Mouse (Mus musculus): ENCODE measurements around the gene Pdk1. TPM values are rescaled to one million over a fixed set of nuclear protein-coding genes. Genes with fewer than 3 reads are reported as not detected.
"Not testable (repeated sequence)": the region's sequence is repeated elsewhere in the genome, so short reads cannot be mapped to it uniquely, and the experiment has no call there.

Pdk1 gene
- polyA plus RNA-seq, 1 experiment: 14.1 TPM

DNA sequence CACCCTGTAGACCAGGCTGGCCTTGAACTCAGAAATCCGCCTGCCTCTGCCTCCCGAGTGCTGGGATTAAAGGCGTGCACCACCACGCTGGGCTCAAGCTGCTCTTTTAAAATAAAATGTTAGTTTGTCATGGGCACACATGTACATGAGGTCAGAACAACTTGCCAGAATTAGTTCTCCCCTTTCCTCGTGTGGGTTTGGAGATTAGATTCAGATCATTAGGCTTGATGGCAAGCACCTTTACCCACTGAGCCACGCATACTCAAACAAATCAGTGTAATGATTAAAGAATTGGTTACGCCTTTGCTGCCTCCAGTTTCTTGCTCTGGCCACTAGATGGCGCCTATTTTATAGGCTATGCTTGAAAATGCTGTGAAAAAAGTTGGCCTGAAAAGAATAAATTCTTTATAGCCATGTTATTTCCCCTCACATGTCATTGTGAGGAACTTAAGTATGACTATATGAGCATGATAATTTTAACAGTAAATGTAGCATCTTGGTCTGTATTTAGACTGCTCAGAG lies 25.4 kb downstream of the Pdk1 start:
- peak; percentile 61 for DNase-seq (ENCODE audit: low read depth)
- TF ChIP-seq POLR2A (IDR thresholded peaks at IDR 0.05; ENCODE audit: borderline replicate concordance, extremely low read depth, insufficient read depth, insufficient read length, poor library complexity, severe bottlenecking) (no peak), CTCF (IDR thresholded peaks at IDR 0.05; ENCODE audit: borderline replicate concordance, extremely low read depth, insufficient read depth, insufficient read length) (peak; percentile 72; the same call in 1 of the 2 replicates)

- no peak for DNase-seq (ENCODE audit: low read depth)
- no peak for TF ChIP-seq POLR2A (IDR thresholded peaks at IDR 0.05; ENCODE audit: borderline replicate concordance, extremely low read depth, insufficient read depth, insufficient read length, poor library complexity, severe bottlenecking)
- no peak for TF ChIP-seq CTCF (IDR thresholded peaks at IDR 0.05; ENCODE audit: borderline replicate concordance, extremely low read depth, insufficient read depth, insufficient read length)
These were observed 26.9 kb downstream of the Pdk1 start for GRCm38 (mm10) chr2:71899886-71900285.

DNA sequence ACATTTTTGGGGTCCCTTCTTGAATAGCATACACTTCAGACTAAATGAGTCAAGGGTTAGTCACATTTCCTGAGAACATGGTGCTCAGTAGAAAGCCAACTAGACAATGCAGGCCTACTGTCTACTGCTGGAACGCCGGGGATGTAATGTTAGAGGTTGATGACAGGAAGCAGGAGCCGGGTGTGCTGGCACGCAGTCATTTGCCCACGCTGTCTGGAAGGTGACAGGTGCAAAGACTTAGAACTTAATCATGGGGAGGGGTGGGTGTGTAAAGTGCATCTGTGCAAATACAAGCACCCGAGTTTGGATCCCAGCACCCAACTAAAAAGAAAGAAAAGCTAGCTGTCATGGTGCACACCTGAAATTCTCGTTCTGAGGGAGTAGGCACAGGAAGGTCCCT lies 32.1 kb downstream of the Pdk1 start:
- no peak for DNase-seq (ENCODE audit: low read depth)
- TF ChIP-seq CTCF (IDR thresholded peaks at IDR 0.05; ENCODE audit: borderline replicate concordance, extremely low read depth, insufficient read depth, insufficient read length): no peak
- no peak for TF ChIP-seq POLR2A (IDR thresholded peaks at IDR 0.05; ENCODE audit: borderline replicate concordance, extremely low read depth, insufficient read depth, insufficient read length, poor library complexity, severe bottlenecking)

GRCm38 (mm10) chr2:71906356-71906755 lies 33.3 kb downstream of the Pdk1 start:
- DNase-seq (ENCODE audit: low read depth): not testable (repeated sequence)

- no peak for DNase-seq (ENCODE audit: low read depth)
- TF ChIP-seq POLR2A (IDR thresholded peaks at IDR 0.05; ENCODE audit: borderline replicate concordance, extremely low read depth, insufficient read depth, insufficient read length, poor library complexity, severe bottlenecking): no peak
- no peak for TF ChIP-seq CTCF (IDR thresholded peaks at IDR 0.05; ENCODE audit: borderline replicate concordance, extremely low read depth, insufficient read depth, insufficient read length)
These were observed 40.9 kb downstream of the Pdk1 start for GRCm38 (mm10) chr2:71913911-71914310.

DNA sequence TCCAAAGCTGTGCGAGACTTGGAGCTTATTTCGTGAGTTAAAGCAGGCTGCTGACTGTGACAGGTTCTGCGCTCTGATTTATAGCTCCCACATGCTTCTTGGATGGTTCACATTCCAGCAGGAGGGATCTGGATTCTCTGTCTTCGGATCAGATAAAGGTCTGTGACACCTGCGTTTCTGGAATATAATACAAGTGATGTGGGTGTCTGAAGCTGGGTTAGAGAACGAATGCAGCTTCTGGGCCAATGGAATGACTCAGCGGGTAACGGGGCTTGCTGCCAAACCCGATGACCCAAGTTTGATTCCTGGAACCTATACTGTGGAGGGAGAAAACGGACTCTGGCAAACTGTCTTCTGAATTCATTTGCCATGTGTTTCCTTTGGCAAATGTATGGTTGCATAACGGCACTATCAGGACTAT lies 46.2 kb downstream of the Pdk1 start:
- peak; percentile 17 for DNase-seq (ENCODE audit: low read depth)
- TF ChIP-seq POLR2A (IDR thresholded peaks at IDR 0.05; ENCODE audit: borderline replicate concordance, extremely low read depth, insufficient read depth, insufficient read length, poor library complexity, severe bottlenecking) (no peak), CTCF (IDR thresholded peaks at IDR 0.05; ENCODE audit: borderline replicate concordance, extremely low read depth, insufficient read depth, insufficient read length) (no peak)

- not testable (repeated sequence) for DNase-seq (ENCODE audit: low read depth)
These were observed 51.9 kb downstream of the Pdk1 start for GRCm38 (mm10) chr2:71924931-71925330.

- TF ChIP-seq POLR2A (IDR thresholded peaks at IDR 0.05; ENCODE audit: borderline replicate concordance, extremely low read depth, insufficient read depth, insufficient read length, poor library complexity, severe bottlenecking) (no peak), CTCF (IDR thresholded peaks at IDR 0.05; ENCODE audit: borderline replicate concordance, extremely low read depth, insufficient read depth, insufficient read length) (no peak)
- DNase-seq (ENCODE audit: low read depth): no peak
These were observed 61.0 kb downstream of the Pdk1 start for GRCm38 (mm10) chr2:71934046-71934445.

GRCm38 (mm10) chr2:71936711-71937110 lies 63.7 kb downstream of the Pdk1 start:
- DNase-seq (ENCODE audit: low read depth): no peak
- TF ChIP-seq CTCF (IDR thresholded peaks at IDR 0.05; ENCODE audit: borderline replicate concordance, extremely low read depth, insufficient read depth, insufficient read length): no peak
- no peak for TF ChIP-seq POLR2A (IDR thresholded peaks at IDR 0.05; ENCODE audit: borderline replicate concordance, extremely low read depth, insufficient read depth, insufficient read length, poor library complexity, severe bottlenecking)

GRCm38 (mm10) chr2:71937649-71938308 lies 64.8 kb downstream of the Pdk1 start:
- DNase-seq (ENCODE audit: low read depth): peak; percentile 64
- TF ChIP-seq POLR2A (IDR thresholded peaks at IDR 0.05; ENCODE audit: borderline replicate concordance, extremely low read depth, insufficient read depth, insufficient read length, poor library complexity, severe bottlenecking): no peak
- no peak for TF ChIP-seq CTCF (IDR thresholded peaks at IDR 0.05; ENCODE audit: borderline replicate concordance, extremely low read depth, insufficient read depth, insufficient read length)

DNA sequence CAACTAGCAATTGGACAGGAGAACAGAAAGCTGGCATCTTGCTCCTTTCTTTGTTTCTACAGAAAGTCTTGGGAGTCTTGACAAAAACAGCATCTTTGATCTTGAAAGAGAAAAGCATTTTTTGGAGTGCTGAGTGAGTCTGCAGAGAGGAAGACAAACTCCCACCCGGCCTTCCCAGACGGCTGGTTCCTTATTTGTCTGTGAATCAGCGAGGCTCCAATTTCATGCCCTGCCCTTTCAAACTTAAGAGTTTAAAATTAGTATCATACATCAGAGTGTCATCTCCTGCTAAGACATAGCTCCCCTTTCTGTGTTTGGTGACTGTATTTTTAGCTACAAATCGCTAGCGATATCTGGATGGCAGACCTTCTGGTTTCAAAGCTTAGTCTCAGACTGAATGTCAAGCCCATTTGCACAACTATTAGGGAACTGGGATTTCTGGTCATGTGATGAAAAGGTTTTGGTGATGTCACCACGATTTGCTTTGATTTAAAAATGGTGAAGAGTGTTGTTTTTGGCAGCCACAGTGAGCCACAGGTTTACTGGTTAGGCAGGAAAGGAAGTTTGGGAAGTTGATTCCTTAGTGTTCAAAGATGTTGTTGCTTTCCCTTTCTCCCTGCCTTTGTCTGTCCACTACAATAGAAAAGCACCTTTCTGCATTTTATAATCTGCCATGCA lies 65.8 kb downstream of the Pdk1 start:
- DNase-seq (ENCODE audit: low read depth): no peak
- TF ChIP-seq CTCF (IDR thresholded peaks at IDR 0.05; ENCODE audit: borderline replicate concordance, extremely low read depth, insufficient read depth, insufficient read length) (no peak), POLR2A (IDR thresholded peaks at IDR 0.05; ENCODE audit: borderline replicate concordance, extremely low read depth, insufficient read depth, insufficient read length, poor library complexity, severe bottlenecking) (no peak)

DNA sequence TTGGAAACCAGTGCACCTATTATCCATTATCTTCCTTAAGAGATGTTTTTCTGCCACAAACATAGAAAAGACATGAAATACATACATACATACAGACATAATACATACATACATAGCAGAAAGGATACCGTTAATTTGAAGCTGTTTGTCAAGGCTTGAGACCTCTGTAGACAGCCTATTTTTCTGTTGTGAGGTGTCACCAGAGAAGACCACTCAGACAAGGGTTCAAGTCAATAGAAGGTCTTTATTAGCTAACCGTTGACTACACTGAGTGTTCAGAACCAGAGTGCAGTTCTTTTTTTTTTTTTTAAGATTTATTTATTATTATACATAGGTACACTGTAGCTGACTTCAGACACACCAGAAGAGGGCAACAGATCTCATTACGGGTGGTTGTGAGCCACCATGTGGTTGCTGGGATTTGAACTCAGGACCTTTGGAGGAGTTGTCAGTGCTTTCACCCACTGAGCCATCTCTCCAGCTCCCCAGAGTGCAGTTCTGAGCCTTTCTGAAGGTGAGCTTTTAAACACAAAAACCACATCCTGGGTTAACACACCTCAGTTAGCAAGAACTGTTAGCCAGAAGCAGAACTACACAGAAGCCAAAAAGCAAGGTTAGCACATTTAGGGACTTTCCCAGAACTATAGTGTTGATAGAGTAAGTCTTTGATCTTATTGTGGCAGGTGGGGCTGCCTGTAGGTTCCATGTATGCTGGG lies 68.1 kb downstream of the Pdk1 start:
- no peak for DNase-seq (ENCODE audit: low read depth)
- TF ChIP-seq CTCF (IDR thresholded peaks at IDR 0.05; ENCODE audit: borderline replicate concordance, extremely low read depth, insufficient read depth, insufficient read length) (no peak), POLR2A (IDR thresholded peaks at IDR 0.05; ENCODE audit: borderline replicate concordance, extremely low read depth, insufficient read depth, insufficient read length, poor library complexity, severe bottlenecking) (no peak)
